Mouse (Mus musculus) limb, embryonic 11.5 days (tissue): ENCODE data around the gene Sox21. TPM values are rescaled to one million over a fixed set of nuclear protein-coding genes. Genes with fewer than 3 reads are reported as not detected.

Experiments
- ATAC-seq: fragments of 200-750 bp; cut with Nextera tagmentation; 2 replicates; pipeline ENCODE4 v1.8.0; 2017; ENCODE audit warnings: low read depth; ENCODE audit not compliant: insufficient number of reproducible peaks, low FRiP score, low TSS enrichment
- DNase-seq: peaks from one replicate; pipeline ENCODE4 v3.0.0-alpha.2; 2015; ENCODE audit warnings: low spot score
- H3K27ac ChIP-seq: fragments of 300-500 bp; sonication (generic); replicated peaks from 2 replicates; pipeline ENCODE4 v1.5.1; 2014; ENCODE audit warnings: low read depth, mild to moderate bottlenecking, low read length
- H3K27me3 ChIP-seq: fragments of 300-500 bp; sonication (generic); 2 replicates; pipeline ENCODE4 v1.6.1; 2014; ENCODE audit warnings: mild to moderate bottlenecking, low read length, mixed read lengths; ENCODE audit not compliant: control insufficient read depth, insufficient read depth
- H3K36me3 ChIP-seq: fragments of 300-500 bp; sonication (generic); 2 replicates; pipeline ENCODE4 v1.6.1; 2014; ENCODE audit warnings: mild to moderate bottlenecking, low read length, moderate library complexity, mixed read lengths; ENCODE audit not compliant: control insufficient read depth, insufficient read depth
- H3K4me1 ChIP-seq: fragments of 300-500 bp; sonication (generic); 2 replicates; pipeline ENCODE4 v1.6.1; 2014; ENCODE audit warnings: low read length, mixed read lengths; ENCODE audit not compliant: control insufficient read depth, insufficient read depth
- H3K4me2 ChIP-seq: fragments of 300-500 bp; sonication (generic); 2 replicates; pipeline ENCODE4 v1.6.1; 2014; ENCODE audit warnings: low read depth, mild to moderate bottlenecking, moderate library complexity; ENCODE audit not compliant: severe bottlenecking
- H3K4me3 ChIP-seq: fragments of 300-500 bp; sonication (generic); 2 replicates; pipeline ENCODE4 v1.5.1; 2014; ENCODE audit warnings: low read depth, low read length
- H3K9ac ChIP-seq: fragments of 300-500 bp; sonication (generic); 2 replicates; pipeline ENCODE4 v1.6.1; 2014; ENCODE audit warnings: mild to moderate bottlenecking, low read length
- H3K9me3 ChIP-seq: fragments of 300-500 bp; sonication (generic); 2 replicates; pipeline ENCODE4 v1.6.1; 2016; ENCODE audit warnings: low read length; ENCODE audit not compliant: control insufficient read depth
- WGBS: fragments of 180-500 bp; shearing (Covaris S2); extraction: QIAGEN DNeasy Blood & Tissue Kit; methylation state at CpG from one replicate; pipeline ENCODE4 v1.1.7; 2014; 5-methylcytosine and 5-hydroxymethylcytosine counted together
- polyA plus RNA-seq: library from polyadenylated mRNA; unstranded; fragments of >200 nt; fragmentation: Nextera tagmentation; extraction: Ambion mirVana; gene quantifications from 2 replicates; pipeline ENCODE4 v1.2.1, GENCODE M21; 2014

Sox21 gene
- polyA plus RNA-seq, 1 experiment from 2014 or later = 0.13 TPM

DNA sequence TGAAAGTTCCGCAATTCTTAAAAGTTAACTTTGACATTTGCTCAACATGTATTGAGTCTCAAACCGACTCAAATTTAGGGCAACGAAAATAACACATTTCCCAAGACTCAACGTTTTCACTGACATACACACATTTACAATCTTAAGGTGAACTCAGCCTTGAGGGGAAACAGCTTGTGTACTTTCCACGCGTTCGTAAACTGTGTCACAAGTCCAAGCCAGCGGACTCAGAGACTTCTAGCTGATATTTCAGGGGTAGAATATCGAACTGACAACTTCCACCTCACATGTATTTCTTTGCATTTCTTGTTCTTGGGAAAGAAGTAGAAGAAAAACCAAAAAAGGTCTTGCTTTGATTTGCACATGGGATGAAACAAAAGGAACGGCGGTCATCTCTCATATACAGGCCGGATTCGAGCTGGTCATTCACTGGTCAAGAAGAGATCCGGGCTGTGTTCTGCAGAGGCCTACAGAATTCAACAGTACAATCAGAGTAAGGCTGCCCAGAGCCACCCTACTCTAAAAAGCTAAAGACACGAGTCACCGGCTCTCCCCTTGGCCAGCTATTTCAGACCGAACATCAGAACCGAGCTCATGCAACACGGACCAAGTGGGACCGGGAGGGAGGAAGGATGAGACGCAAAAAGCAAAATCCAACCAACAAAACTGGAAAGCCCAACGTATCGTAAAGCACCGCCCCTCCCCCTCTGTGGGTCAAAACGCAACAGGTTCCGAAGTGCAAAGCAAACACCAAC, 2.9 kb downstream of the Sox21 start:
- no peak for DNase-seq
- peaks cover 71% of the 10 kb centered on the region for H3K27me3 ChIP-seq
- no peak overlapping the region for H3K27ac ChIP-seq
- WGBS = 2% methylated on average over 26 of the region's 26 CpGs
- H3K4me3 ChIP-seq = no peak overlapping the region
- no peak overlapping the region for H3K9ac ChIP-seq
- no peaks in the 10 kb centered on the region for H3K36me3 ChIP-seq
- no peak for ATAC-seq
- no peak overlapping the region for H3K4me2 ChIP-seq
- no peaks in the 10 kb centered on the region for H3K9me3 ChIP-seq
- H3K4me1 ChIP-seq = peaks cover 17% of the 10 kb centered on the region

GRCm38 (mm10) chr14:118232381-118232970, 4.4 kb downstream of the Sox21 start:
- Histone ChIP-seq H3K4me2 (no peak overlapping the region), H3K27ac (no peak overlapping the region), H3K4me1 (peaks cover 20% of the 10 kb centered on the region), H3K9ac (no peak overlapping the region), H3K36me3 (no peaks in the 10 kb centered on the region), H3K4me3 (no peak overlapping the region), H3K9me3 (no peaks in the 10 kb centered on the region), H3K27me3 (peaks cover 78% of the 10 kb centered on the region)
- DNase-seq (peak; percentile 53), ATAC-seq (no peak)
- 1% methylated on average over 8 of the region's 8 CpGs for WGBS

- ATAC-seq = no peak
- DNase-seq = peak; percentile 50
These were observed 10.2 kb downstream of the Sox21 start for GRCm38 (mm10) chr14:118226471-118227155.

GRCm38 (mm10) chr14:118225911-118226310, 10.9 kb downstream of the Sox21 start:
- Histone ChIP-seq H3K27ac (no peak overlapping the region), H3K9ac (no peak overlapping the region), H3K4me1 (peaks cover 4% of the 10 kb centered on the region; the same call in 1 of the 2 replicates), H3K36me3 (no peaks in the 10 kb centered on the region), H3K4me2 (peak overlapping the region; percentile 14; the same call in 1 of the 2 replicates), H3K9me3 (no peaks in the 10 kb centered on the region), H3K27me3 (peaks cover 62% of the 10 kb centered on the region), H3K4me3 (no peak overlapping the region)
- DNase-seq (peak; percentile 67), ATAC-seq (no peak)
- 1% methylated on average over 21 of the region's 21 CpGs for WGBS

More at GRCm38 (mm10) chr14:118226471-118227155, 10.2 kb downstream of the Sox21 start:
- Histone ChIP-seq H3K27me3 (peaks cover 69% of the 10 kb centered on the region), H3K9ac (no peak overlapping the region), H3K4me2 (no peak overlapping the region), H3K27ac (no peak overlapping the region), H3K4me1 (peaks cover 4% of the 10 kb centered on the region; the same call in 1 of the 2 replicates), H3K36me3 (no peaks in the 10 kb centered on the region), H3K4me3 (no peak overlapping the region), H3K9me3 (no peaks in the 10 kb centered on the region)
- WGBS = 1% methylated on average over 21 of the region's 21 CpGs

DNA sequence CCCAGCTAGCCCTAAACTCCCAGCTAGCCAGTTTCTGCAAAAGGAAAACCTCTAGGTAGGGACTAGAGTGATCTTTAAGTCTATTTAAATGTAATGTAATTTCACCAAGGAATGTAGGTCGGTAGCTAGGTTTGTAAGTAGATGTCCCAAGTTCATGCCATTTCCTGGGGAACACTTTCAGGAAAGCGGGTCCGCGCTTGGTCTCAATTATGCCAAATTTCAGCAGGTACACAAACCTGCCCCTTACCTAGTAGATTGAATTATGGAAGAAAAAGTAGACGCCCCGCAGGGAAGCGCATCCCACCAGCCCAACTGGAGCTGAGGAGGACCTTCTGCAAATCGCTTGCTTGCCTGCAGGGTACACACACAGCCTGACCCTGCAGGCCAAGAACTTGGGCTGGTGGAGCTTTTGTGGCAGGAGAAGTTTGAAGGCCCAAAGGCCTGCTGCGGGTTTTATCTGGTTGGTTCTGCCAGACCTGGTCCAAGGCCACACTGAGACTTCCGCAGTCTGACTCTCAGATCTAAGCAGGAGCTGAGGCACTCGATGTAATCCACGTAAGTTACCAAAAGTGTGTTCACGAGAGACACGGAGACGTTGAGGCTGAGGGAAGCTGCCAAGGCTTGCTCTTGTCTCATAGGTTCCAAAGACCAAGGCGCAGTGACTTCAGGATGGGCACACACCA, 11.6 kb downstream of the Sox21 start:
- peaks cover 4% of the 10 kb centered on the region; the same call in 1 of the 2 replicates for H3K4me1 ChIP-seq
- H3K4me3 ChIP-seq = no peak overlapping the region
- H3K4me2 ChIP-seq = peak overlapping the region; percentile 14; the same call in 1 of the 2 replicates
- no peaks in the 10 kb centered on the region for H3K36me3 ChIP-seq
- 10% methylated on average over 16 of the region's 16 CpGs for WGBS
- no peaks in the 10 kb centered on the region for H3K9me3 ChIP-seq
- ATAC-seq = no peak
- H3K9ac ChIP-seq = no peak overlapping the region
- no peak overlapping the region for H3K27ac ChIP-seq
- peaks cover 58% of the 10 kb centered on the region for H3K27me3 ChIP-seq
- peak; percentile 47 for DNase-seq

DNA sequence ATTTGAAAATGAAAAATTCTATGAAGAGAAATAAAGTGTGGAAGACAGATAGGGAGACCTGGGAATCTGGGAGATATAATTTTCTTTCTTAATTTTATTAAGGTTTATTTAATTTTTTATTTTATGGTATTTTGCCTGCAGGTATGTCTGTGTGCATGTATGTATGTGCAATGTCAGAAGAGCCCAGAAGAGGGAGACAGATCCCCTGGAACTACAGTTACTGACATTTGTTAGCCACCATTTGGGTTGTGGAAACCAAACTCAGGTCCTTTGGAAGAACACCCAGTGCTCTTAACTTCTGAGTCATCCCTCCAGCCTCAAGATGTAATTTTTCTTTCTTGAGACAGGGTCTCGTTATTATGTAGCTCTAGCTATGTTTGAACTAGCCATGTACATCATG, 15.9 kb downstream of the Sox21 start:
- Histone ChIP-seq H3K9ac (no peak overlapping the region), H3K36me3 (no peaks in the 10 kb centered on the region), H3K27me3 (peaks cover 25% of the 10 kb centered on the region), H3K4me1 (no peaks in the 10 kb centered on the region), H3K4me3 (no peak overlapping the region), H3K27ac (no peak overlapping the region), H3K9me3 (no peaks in the 10 kb centered on the region), H3K4me2 (no peak overlapping the region)
- 97% methylated on average over 1 of the region's 1 CpGs for WGBS
- DNase-seq = no peak
- no peak for ATAC-seq

DNA sequence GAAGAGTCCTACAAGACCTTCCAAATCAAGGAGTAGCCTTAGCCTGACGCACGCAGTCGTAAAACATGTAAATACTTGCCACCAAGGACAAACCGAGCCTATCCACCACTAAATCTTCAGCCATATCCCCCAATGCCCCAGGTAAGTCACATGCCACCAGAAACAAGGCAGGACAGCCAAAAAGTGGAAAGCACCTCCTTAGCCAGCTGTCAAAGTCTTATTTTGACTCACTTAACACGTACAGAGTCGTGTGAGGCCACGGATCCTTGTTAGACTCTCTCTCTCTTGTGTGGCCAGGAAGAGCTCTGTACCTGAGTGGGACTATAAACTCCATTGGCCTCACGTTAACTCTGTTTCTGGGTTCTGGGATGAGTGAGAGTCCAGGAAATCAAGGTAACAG, 20.0 kb downstream of the Sox21 start:
- WGBS = 78% methylated on average over 8 of the region's 8 CpGs
- Histone ChIP-seq H3K9ac (no peak overlapping the region), H3K9me3 (no peaks in the 10 kb centered on the region), H3K27ac (no peak overlapping the region), H3K27me3 (no peaks in the 10 kb centered on the region), H3K4me1 (no peaks in the 10 kb centered on the region), H3K36me3 (no peaks in the 10 kb centered on the region), H3K4me2 (no peak overlapping the region), H3K4me3 (no peak overlapping the region)
- DNase-seq (no peak), ATAC-seq (no peak)

- H3K4me2 ChIP-seq = no peak overlapping the region
- H3K36me3 ChIP-seq = no peaks in the 10 kb centered on the region
- no peaks in the 10 kb centered on the region for H3K27me3 ChIP-seq
- no peak overlapping the region for H3K9ac ChIP-seq
- no peak for ATAC-seq
- DNase-seq = no peak
- no peaks in the 10 kb centered on the region for H3K9me3 ChIP-seq
- H3K27ac ChIP-seq = no peak overlapping the region
- H3K4me3 ChIP-seq = no peak overlapping the region
- WGBS = 83% methylated on average over 15 of the region's 15 CpGs
- H3K4me1 ChIP-seq = no peaks in the 10 kb centered on the region
These were observed 24.5 kb downstream of the Sox21 start for GRCm38 (mm10) chr14:118212188-118212804.
